Mouse (Mus musculus) cerebellum, adult 2 months (tissue): Measurements from ENCODE around the gene Abraxas1. TPM values are rescaled to one million over a fixed set of nuclear protein-coding genes. Genes with fewer than 3 reads are reported as not detected.
A peak's percentile ranks its signal among the peaks of the same experiment; 100 is the strongest.

ENCODE experiments used
- DNase-seq, 2 experiments: peaks; one replicate each; pipeline ENCODE4 v3.0.0; 2021
- H3K27ac ChIP-seq: fragments of 200-500 bp; 2 replicates; pipeline ENCODE4 v1.5.1; 2012; ENCODE audit warnings: low read length, control low read depth, inconsistent platforms; ENCODE audit not compliant: insufficient read depth
- H3K27me3 ChIP-seq: fragments of 200-500 bp; 2 replicates; pipeline ENCODE4 v1.6.1; 2012; ENCODE audit warnings: inconsistent platforms, mild to moderate bottlenecking, low read length, moderate library complexity; ENCODE audit not compliant: control insufficient read depth, insufficient read depth
- H3K4me1 ChIP-seq: fragments of 200-500 bp; 2 replicates; pipeline ENCODE4 v1.6.1; 2011; ENCODE audit warnings: low read length; ENCODE audit not compliant: control insufficient read depth, insufficient read depth
- H3K4me3 ChIP-seq: fragments of 200-500 bp; replicated peaks from 2 replicates; pipeline ENCODE3; 2011; ENCODE audit warnings: mild to moderate bottlenecking, low read depth, low read length, control low read depth; ENCODE audit not compliant: insufficient read depth
- CTCF ChIP-seq: fragments of 200-500 bp; IDR thresholded peaks from 2 replicates; pipeline ENCODE4 v1.5.1; 2011; ENCODE audit warnings: low read depth, mild to moderate bottlenecking, control low read depth, low read length, moderate library complexity, borderline replicate concordance; ENCODE audit not compliant: insufficient read depth
- POLR2A ChIP-seq: fragments of 200-500 bp; IDR thresholded peaks from 2 replicates; pipeline ENCODE4 v1.6.1; 2011; ENCODE audit warnings: low read length, control low read depth, borderline replicate concordance; ENCODE audit not compliant: insufficient read depth
- WGBS: fragments of 180-500 bp; shearing (Covaris S2); methylation state at CpG from one replicate; pipeline ENCODE4 v1.1.7; 2018; 5-methylcytosine and 5-hydroxymethylcytosine counted together
- polyA plus RNA-seq: library from polyadenylated mRNA; depleted of rRNA; stranded (reverse); fragments of >200 nt; gene quantifications from 2 replicates; pipeline ENCODE4 v1.2.3, GENCODE M21; 2012

Abraxas1 gene
- polyA plus RNA-seq, 1 experiment = 9.3 TPM

GRCm38 (mm10) chr5:100819568-100820480 is 941 bp downstream of the Abraxas1 start:
- Histone ChIP-seq H3K27ac (no peak overlapping the region), H3K4me3 (peak overlapping the region; percentile 49), H3K4me1 (no peaks in the 10 kb centered on the region; the same call in 1 of the 2 replicates), H3K27me3 (no peaks in the 10 kb centered on the region)
- no peak for DNase-seq
- TF ChIP-seq POLR2A = no peak
- no peak for TF ChIP-seq CTCF
- 20% methylated on average over 16 of the region's 16 CpGs for WGBS

GRCm38 (mm10) chr5:100818341-100818740 is 2.4 kb downstream of the Abraxas1 start:
- H3K4me3 ChIP-seq = no peak overlapping the region
- no peaks in the 10 kb centered on the region for H3K27me3 ChIP-seq
- no peak for DNase-seq
- no peak overlapping the region for H3K27ac ChIP-seq
- 89% methylated on average over 4 of the region's 4 CpGs for WGBS
- no peaks in the 10 kb centered on the region; the same call in 1 of the 2 replicates for H3K4me1 ChIP-seq
- no peak for TF ChIP-seq CTCF
- no peak for TF ChIP-seq POLR2A

GRCm38 (mm10) chr5:100798165-100798860 is 22.5 kb downstream of the Abraxas1 start, which contains the start of the genes Helq and Mrps18c:
Helq (minus strand) TSS chr5:100798598.
Mrps18c (plus strand) TSS chr5:100798627.
- Histone ChIP-seq H3K27ac (peak within 1 kb of the TSS; percentile 24), H3K27me3 (no peaks in the 10 kb centered on the region), H3K4me1 (peaks cover 3% of the 10 kb centered on the region), H3K4me3 (peak within 1 kb of the TSS; percentile 85)
- TF ChIP-seq POLR2A = peak; percentile 74
- TF ChIP-seq CTCF = no peak
- peak; percentile 95 for DNase-seq
- under 1% methylated on average over 67 of the region's 67 CpGs for WGBS

- Histone ChIP-seq H3K27ac (no peak overlapping the region), H3K4me3 (no peak overlapping the region), H3K27me3 (no peaks in the 10 kb centered on the region), H3K4me1 (peaks cover 3% of the 10 kb centered on the region)
- 79% methylated on average over 5 of the region's 5 CpGs for WGBS
- no peak for DNase-seq
- no peak for TF ChIP-seq CTCF
- no peak for TF ChIP-seq POLR2A
These were observed 26.7 kb downstream of the Abraxas1 start for GRCm38 (mm10) chr5:100794084-100794483.

GRCm38 (mm10) chr5:100792261-100792660 is 28.5 kb downstream of the Abraxas1 start:
- TF ChIP-seq CTCF (no peak), POLR2A (no peak)
- DNase-seq = no peak
- WGBS = 67% methylated on average over 7 of the region's 7 CpGs
- H3K27me3 ChIP-seq = no peaks in the 10 kb centered on the region
- no peak overlapping the region for H3K27ac ChIP-seq
- peaks cover 3% of the 10 kb centered on the region for H3K4me1 ChIP-seq
- no peak overlapping the region for H3K4me3 ChIP-seq

- 92% methylated on average over 9 of the region's 9 CpGs for WGBS
- no peaks in the 10 kb centered on the region for H3K27me3 ChIP-seq
- H3K27ac ChIP-seq = no peak overlapping the region
- no peaks in the 10 kb centered on the region for H3K4me1 ChIP-seq
- TF ChIP-seq CTCF (no peak), POLR2A (no peak)
- no peak overlapping the region for H3K4me3 ChIP-seq
- DNase-seq = no peak
These were observed 33.2 kb downstream of the Abraxas1 start for GRCm38 (mm10) chr5:100787527-100787926.

- H3K27me3 ChIP-seq = no peaks in the 10 kb centered on the region
- H3K4me3 ChIP-seq = no peak overlapping the region
- no peak for DNase-seq
- H3K27ac ChIP-seq = no peak overlapping the region
- H3K4me1 ChIP-seq = no peaks in the 10 kb centered on the region
- WGBS = 90% methylated on average over 13 of the region's 13 CpGs
- TF ChIP-seq CTCF (no peak), POLR2A (no peak)
These were observed 41.8 kb downstream of the Abraxas1 start for GRCm38 (mm10) chr5:100779002-100779401.
